Mouse (Mus musculus) monocyte, adult 2 months (primary cell): ENCODE data around the gene B4galnt1.
"Not testable (repeated sequence)": the region's sequence is repeated elsewhere in the genome, so short reads cannot be mapped to it uniquely, and the experiment has no call there.

Experiments used
- DNase-seq, 2 experiments: peaks; one replicate each; pipeline ENCODE4 v3.0.0; 2022; ENCODE audit warnings: low spot score in 2 of 2, low read depth in 1 of 2

B4galnt1 gene

DNA sequence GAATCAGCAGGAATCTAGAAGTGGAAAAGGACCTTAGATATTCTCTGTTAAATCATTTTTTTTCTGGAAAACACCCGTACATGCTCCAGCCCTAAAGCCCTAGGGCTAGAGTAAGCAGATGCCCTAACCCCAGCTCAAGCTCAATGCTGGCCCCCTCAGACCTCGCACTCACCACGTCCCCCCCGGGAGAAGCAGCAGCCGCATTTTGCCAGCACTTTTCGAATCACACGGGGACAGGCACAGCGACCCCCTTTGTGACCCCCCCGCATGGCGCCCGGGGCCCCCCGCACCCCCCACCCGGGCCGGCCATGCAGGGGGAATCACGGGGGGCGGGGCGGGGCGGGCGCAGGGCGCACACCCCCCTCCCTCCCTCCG lies 23.0 kb downstream of the B4galnt1 start:
- DNase-seq, result no peak

DNA sequence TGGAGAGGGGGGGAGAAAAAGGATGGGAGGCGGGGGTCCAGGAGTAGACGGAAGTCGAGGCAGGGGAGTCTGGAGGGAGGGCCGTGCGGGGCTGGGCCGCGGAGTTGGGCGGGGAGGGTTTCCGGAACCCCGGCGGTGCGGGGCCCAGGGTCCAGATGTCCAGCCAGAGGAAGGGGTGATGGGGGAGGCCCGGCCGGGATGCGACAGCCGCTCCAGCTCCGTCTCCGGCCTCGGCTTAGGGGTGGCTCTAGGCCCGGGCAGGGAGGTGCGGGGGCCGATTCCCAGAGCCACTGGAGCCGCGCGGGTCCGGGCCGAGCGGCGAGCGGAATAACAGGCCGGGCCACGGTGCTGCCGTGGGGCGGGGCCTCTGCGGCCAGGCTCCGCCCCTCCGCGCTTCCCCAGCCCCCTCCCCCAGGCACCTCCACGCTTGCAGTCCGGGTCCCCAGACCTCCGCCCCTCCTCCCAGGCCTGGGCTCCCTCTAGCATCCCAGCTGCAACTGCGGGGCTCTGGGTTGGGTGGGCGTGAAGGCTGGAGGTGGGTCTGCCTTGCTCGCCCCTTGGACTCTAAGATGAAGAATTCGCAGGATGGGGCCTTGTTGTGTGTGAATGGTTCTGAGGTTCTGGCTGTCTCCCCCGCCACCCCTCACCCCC lies 23.6 kb downstream of the B4galnt1 start:
- no peak for DNase-seq

DNA sequence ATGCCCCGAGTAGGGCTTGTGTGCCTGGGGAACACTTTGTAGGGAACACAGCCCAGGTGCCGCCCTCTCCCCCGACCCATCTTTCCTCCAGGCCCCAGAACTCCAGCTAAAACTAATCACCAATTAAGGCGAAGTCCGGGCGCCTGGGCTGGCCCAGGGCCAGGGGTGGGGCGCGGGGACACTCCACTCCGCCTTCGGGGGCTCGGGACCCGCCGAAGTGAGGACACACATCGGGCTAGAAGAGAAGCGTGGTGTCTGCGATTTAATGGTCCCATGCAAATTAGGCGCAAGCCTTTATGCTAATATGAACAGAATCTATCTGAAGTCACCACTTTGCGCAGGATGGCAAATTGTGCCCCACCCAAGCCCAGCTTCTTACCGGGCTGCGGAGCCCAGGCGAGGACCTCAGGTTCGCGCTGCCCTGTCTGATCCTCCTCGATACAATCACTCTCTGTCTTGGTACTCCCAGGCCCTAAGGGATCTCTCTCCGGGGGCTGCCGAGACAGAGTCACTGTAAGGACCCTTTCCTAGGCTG lies 24.2 kb downstream of the B4galnt1 start:
- DNase-seq, result no peak

DNA sequence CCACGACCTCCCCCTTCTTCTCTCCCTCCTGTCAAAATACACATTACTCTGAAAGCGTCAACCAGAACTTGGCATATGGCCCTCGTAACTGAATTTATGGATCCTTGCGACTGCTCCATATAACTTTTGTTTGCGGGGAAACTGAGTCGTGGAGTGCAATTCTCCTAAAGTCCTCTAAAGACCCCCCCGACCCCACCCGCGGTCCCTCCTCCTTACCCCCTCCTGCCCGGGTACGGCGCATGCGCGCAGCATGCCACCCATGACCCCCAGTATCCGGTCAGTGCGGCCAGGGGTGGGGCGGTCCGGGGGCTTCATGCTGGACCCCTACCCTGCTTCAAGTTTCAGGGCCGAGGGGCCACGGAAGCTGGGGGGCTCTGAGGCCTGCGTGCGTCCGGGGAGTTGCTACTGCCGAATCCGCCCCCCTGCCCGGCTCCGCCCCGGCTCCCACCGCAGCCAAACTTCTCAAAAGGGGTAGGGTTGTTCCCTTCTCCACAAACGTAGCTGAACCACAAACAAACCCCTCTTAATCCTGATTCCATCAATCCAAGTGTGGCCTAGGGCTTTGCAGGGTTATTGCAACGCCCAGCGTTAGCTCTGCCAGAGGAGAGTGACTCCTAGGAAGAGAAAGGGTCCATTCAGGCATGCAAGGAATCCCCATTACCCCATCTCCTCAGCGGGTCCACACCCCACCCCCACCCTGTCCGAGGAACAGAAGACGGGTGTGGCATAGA lies 24.8 kb downstream of the B4galnt1 start, which contains the start of gene Arhgef25:
Gene Arhgef25, minus strand, starts transcription at position 433 of the 731 bp plus-strand sequence.
- DNase-seq, result no peak

DNA sequence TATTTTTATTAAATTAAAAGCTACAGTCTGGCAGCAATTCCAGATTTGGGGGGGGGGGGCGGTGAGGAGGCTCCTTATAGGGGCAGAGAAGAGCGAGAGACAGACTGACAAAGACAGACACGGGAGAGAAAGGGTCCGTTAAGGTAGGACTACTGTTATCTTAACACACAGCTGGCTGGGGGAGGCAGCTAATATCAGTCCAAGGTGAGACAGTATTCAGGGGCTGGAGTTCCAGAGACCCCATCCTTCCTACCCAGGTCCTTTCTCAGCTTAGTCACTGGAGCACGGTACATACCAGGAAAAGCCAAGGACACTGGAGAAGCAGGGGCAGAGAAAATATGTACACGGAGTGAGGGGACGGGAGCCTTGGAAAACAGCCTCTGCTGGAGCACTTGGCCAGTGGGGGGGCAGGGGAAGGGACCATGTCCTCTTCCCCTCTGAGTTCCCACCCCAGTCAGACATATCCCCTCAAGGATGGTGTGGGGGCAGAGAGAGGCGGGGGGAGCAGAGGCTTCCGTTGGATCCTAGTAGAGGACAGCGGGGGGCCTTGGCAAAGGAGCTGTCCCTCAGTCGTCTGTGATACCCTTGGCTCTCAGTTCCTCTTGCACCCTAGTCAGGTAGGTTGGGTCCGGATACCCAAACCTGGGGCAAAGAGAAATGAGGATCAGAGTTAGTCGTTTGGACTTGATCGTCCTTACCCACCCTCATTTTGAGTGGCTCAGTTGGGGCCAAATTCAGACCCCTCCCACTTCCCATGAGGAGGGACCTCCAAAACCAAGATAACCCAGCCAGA lies 25.6 kb downstream of the B4galnt1 start:
- no peak for DNase-seq

DNA sequence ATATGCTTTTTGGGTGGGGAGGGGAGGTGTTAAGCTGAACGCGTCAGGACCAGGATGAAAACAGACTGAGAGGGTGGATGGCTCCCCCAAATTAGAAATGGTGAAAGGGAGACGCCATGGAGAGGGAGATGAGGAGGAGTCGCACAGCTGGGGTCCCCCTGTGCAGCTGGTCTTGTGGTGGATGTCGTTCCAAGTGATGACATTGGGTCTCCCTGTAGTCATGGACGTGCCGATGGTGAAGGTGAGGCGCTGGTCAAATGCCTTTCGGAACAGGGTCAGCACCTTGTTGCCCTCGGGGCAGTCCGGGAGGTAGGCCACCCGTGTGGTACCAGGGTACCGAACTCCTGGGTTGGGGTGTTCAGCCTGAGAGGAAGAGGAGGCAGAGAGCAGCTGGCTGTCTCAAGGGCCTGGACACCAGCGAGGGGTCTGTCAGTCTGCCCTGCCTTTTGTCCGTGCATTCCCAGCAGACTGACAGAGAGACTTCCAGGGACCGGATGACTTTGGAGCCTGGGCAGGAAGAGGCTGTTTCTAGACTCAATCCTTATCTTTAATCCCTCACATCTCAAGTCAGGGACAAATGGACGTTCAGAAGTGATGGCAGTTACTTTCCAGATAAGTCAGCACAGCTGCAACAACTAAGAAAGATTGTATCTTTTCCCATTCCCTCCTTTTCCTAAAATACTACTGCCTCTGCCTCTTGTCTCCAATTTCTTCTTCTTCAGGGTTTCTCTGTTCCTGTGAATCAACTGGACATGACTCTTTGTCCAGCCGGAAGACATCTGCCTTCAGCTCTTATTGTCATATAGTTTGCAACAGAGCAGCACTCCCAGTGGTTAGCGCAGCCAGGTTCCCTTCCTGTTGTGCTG lies 26.4 kb downstream of the B4galnt1 start:
- DNase-seq, result no peak

DNA sequence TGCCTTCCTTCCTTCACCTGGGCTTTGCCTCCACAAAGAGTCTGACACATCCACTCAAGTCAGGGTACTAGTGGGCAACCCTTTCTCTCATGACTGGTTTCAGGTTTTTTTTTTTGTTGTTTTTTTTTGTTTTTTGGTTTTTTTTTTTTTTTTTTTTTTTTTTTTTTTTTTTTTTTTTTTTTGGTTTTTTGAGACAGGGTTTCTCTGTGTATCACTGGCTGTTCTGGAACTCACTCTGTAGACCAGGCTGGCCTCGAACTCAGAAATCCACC lies 27.0 kb downstream of the B4galnt1 start:
- DNase-seq, result not testable (repeated sequence)

DNA sequence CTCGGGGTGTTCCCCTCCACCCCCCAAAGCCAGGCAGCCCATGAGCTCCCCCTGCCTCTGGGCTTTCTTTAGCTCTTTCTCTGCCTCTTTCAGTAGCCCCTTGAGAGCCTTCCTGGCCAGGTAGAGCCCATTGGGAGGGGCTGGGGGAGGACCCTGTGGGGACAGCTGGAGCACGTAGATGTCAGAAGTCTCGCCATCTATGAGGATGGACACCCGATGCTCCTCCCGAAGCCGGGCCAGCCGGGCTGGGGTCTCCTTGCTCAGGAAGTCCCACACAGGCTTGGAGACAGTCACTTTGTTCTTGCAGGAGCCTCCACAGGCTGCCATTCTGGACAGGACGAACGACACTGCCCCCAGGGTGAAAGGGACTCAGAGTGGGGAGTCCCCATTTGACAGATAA lies 28.0 kb downstream of the B4galnt1 start:
- no peak for DNase-seq

DNA sequence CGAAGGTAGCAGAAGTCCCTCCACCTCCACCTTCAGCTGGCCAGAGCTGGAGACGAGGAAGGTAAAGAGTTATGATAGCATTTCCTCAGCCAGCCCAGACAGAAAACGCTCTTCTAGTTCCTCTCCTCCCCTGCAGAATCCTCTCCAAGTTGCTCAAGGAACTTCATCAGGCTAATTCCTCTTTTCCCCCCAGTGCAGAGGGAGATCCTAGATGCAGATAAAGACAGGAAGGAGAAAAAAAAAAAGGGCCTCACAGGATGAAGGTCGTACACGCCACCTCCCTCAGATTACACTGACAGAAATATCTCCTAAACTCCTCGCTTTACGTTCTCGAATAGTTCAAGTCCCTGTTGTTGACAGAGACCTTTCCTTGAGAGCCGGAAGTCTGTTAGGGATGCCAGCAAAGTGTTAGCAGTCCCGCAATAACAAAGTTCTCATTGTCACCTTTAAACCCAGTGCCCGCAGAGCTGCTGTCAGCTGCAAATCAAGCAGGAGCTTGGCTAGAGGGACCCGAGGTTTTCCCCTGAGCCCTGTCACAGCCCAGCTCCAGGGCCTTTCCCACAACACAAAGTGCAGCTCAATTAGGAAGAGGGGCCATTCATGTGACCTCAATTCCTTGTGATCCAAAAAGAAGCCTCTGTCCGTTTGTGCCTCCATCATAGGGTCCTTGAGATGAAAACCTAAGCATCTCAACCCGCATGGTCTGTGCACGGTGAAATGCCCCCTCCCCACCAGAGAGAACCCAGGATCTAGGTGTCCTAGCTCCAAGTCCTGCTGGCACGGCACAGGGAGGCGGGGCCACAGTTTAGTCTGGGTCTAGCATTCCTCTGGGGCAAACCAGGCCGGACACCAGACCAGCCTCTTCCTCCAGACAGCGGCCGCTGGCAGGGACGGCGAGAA lies 29.7 kb downstream of the B4galnt1 start:
- no peak for DNase-seq

DNA sequence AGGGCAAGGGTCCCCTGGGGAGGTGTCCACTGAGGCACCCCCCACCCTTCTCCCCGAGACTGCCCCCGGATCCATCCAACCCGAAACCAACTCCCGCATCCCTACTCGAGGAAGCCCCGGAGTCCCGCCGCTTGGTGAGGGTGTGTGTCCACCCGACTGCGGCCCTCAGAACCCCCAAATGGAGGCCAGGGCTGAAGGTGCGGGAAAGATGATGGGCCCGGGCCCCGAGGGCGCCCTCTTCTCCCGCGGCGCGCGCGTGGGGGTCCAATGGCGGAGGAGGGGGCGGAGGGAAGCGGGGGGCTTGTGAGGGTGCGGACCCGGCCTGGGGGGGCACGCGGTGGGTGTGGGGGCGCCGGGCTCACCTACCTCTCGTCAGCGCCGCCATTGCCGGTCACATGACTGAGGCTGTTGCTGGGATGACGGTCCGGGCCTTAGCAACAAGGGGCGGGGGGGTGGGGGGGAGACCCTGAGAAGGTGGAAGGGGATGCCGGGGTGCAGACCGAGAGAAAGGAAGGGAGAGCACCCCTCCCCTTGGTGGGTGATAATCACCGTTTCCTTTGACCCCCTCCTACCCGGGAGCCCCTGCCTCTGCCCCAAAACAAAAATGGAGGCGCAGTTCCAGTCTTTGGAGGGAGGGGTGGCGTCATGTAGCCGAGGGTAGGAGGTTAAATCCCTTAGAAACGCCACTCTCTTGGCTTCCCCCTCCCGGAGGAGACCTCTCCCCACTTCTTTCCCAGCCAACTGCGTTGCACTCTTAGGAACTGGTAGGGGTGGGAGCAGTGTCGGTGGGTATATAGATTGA lies 30.5 kb downstream of the B4galnt1 start, which contains the start of gene Dtx3:
Gene Dtx3, minus strand, starts transcription at position 401 of the 802 bp plus-strand sequence.
- no peak for DNase-seq

DNA sequence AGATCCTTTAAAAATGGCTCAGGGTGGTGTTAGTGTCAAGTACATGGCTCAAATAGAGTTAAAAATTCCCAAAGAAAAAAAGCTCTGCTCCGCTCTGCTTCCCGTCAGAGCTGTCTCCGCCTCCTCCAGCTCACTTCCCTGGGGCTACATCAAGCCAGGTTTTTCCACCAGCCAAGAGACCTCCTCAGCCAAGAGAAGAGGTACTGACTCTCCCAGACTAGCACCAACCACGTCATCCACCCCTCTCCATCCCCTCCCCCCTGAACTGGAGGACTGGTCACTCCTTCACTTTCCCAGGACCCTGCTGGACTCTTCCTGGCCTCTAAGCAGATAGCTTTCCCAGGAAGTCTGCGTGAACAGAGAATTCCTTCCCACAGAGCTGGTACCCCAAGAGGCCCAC lies 31.4 kb downstream of the B4galnt1 start:
- no peak for DNase-seq

DNA sequence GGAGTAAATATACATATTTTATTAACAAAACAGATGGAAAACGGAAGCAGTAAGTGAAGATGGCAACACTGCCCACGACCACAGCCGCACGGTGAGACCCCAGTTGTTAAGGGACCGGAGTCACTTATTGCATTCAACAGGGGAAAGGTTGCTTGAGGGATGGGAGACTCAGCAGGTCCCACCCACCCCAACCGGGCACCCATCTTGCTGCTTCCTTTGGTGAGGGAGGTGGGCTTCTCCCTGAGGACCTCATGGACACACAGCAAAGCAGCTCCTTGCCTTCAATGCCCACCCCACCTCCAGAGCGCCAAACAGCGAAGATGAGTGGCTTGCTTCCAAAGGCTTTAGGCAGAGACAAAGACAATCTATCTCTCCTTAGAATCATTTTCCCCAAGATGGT lies 32.1 kb downstream of the B4galnt1 start:
- DNase-seq, result no peak

DNA sequence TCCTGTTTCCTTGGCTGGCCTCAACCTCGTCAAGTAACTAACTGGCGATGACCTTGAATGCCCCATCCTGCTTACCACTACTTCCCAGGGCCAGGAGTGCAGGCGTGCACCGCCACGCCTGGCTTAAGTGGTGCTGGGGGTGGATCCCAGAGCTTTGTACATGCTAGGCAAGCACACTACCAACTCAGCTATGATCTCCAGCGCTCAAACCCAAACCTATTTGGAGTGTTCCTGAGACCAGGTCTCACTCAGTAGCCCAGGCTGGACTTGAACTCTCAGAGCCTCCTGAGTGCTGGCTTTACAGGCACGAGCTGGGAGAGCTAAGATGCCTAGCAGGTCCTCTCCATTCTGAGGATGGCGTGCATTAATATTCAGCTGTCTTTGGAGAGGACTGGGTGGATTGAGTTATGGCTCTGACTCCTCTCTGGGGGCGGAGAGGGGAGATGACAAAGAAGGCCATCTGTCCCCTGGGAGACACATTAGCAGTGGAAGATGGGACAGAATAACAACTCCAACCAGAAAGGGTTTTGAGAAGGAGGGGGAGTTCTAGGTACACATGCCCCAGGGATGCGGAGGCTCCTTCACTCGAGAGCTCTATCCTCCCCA lies 32.6 kb downstream of the B4galnt1 start:
- no peak for DNase-seq

DNA sequence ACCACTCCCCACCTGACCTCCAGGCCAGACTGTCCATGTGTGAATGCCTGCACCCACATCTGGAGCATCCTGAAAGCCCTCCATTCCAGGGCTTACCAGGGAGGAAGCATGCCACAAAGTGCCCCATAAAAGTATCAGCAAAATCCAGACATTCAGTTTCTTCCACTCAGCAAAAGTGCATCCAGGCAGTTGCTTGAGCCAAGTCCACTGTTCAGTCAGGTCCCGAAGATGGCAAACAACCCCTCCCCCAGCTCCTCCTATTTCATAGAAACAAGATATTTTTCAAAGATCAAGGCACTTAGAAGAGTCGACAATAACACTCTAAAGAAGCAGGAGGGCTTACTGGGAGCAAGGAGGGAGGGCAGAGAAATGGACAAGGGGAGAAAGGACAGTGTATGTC lies 33.5 kb downstream of the B4galnt1 start:
- no peak for DNase-seq

DNA sequence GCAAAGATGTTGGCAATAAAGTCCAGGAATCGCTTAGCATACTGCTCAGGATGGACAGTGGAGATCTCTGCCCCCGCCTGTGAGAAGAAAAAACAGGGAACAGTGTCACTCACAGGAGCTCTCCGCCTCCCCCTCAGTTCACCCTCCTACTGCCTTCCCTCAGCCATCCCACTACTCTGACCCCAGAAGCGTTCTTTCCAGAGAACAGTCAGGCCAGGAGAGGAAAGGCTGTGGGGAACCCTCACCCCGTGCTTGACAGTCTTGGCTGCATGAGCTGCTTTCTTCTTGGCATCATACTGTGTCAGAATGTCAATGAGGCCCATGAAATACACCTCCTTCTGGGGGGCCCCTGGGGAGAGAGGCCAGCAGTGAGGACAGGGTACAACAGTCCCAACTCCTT lies 34.0 kb downstream of the B4galnt1 start:
- no peak for DNase-seq

DNA sequence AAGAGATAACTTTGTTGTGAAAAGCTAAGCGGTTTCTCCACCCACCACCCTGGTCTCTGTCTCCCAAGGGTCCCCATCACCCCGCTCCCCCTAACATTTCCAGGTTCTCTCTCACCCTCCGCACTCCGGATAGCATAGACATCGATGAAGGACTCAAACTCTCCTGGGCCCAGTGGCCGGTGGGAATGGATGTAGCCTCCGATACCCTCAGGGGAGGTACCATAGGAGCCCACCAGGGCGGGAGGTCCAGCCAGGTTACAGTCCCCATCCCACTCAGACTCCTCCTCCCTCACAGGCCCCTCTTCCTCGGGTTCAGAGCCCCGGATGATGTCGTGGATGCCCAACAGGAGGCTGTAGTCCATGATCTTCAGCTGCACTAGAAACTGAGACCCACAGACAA lies 34.4 kb downstream of the B4galnt1 start:
- DNase-seq, result no peak

DNA sequence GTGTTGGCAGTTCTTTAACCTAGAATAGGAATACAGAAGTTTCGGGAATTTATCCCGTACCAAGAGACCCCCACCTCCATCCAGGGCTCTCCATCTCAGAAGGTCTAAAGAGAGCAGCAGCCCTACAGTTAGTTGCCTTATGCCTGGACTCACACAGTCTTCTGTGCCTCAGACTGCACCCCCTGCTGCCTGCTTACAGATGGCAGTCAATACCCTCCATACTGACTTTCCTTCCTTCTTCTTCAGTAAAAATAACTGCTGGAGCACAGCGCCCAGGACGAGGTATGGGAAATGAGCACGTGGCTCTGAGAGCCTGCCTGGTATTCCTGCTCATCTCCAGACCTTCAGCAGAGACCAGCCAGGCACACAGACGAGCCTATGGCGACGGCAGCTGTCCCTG lies 35.3 kb downstream of the B4galnt1 start:
- DNase-seq, result no peak

DNA sequence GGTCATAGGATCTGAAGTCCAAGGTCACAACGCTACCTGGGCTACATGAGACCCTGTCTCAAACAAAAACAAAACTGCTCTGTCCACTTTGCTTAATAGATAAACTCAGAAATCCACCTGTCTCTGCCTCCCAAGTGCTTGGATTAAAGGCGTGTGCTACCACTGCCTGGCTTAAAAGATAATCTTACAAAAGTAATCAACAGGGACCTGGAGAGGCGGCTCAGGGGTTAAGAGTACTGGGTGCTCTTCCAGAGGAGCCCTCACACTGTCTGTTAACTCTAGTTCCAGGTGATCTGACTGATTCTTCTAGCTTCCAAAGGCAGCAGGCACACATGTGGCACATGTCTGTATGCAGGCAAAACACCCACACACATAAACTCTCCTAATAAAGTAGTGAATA lies 38.1 kb downstream of the B4galnt1 start:
- no peak for DNase-seq

DNA sequence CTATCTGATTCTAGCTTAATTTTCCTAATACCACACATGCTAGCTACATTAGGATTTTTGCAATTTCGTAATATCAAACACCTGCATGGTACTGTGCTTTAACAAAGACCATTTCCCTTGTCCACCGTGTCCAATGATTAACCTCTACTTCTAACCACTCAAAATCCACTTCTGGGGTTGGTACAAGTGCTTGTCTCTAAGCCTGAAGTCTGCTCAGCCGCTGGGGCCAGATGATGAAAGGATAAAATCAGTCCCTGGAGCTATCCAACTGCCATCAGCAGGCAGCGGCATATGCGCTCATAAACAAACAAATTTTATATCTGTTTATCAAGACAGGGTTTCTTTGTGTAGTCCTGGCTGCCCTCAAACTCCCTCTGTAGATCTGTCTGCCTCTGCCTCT lies 39.6 kb downstream of the B4galnt1 start:
- no peak for DNase-seq
